Mouse (Mus musculus): Measurements from ENCODE around the gene Dlg2.

The Dlg2 gene

DNA sequence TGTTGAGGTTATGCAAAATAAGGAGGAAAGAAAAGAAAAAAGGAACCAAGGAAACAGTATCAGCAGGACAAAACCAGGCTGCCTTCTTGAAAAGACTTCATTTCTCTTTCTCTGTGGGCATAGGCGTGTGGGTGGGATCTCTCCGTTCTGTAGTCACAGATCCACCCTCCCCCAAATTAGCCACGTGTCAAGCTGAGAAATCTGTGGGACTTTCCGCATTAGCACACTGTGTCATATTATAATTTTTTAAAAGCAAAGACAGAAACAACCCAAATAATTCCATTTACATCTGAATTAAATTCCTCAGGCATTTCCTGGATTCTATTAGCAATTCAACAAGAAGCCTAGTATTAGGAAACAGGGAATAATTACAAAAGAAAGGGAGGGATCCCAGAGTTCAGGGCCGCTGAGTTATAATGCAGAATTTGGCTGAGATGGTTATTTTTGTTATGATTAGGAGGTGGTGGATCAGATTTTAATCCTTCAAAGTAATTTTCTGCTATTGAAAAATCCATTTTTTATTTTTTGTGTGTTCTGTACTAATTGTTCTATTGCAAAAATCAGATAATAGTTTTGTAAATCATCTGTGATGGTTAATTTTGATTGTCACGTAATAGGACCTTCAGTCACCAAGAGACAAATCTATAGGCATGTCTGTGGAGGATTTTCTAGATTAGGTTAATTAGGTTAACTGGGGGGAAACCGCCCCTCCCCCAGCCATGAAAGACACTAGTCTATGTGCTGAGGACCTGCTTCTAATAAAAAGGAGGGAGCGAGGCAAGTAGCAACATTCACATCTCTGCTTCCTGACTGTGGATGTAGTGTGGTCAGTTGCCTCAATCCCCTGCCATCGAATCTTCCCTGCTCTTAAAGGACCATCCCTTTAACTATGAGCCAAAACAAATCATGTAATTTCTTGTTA, 63.3 kb downstream of the Dlg2 start:
- DNase-seq (ENCODE audit: low read depth, low spot score), result no peak

DNA sequence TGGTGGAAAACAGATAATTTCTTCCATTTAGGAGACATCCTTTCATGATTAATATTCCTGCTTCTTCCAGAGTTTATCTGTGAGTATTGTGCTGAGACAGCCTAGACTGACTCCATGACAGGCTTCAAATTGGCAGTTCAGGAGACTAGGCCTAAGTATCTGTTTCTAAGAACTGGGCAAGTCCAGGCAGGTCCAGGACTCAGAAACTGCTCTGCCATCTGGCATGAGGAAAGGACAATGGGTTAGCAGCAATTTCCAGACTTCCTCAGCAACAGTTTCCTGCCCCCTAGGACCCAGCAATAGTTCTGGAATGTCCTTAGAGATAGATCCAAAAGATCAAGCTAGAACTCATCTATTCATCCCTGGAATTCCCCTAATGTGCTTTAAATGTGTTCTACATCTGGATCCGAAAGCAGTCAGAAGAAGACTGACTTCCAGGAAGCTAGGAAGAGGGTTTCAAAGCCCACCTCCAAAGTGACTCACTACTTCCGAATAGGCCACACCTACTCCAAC, 64.4 kb downstream of the Dlg2 start:
- DNase-seq (ENCODE audit: low read depth, low spot score), result no peak

GRCm38 (mm10) chr7:90553399-90553798, 76.9 kb downstream of the Dlg2 start:
- no peak for DNase-seq (ENCODE audit: low read depth, low spot score)

GRCm38 (mm10) chr7:90554421-90554820, 77.9 kb downstream of the Dlg2 start:
- DNase-seq (ENCODE audit: low read depth, low spot score), result no peak

- no peak for DNase-seq (ENCODE audit: low read depth, low spot score)
Measured at GRCm38 (mm10) chr7:90569130-90569529, 92.7 kb downstream of the Dlg2 start.

- DNase-seq (ENCODE audit: low read depth, low spot score), result no peak
Measured at GRCm38 (mm10) chr7:90587795-90588194, 111.3 kb downstream of the Dlg2 start.

- no peak for DNase-seq (ENCODE audit: low read depth, low spot score)
Measured at GRCm38 (mm10) chr7:90588318-90588717, 111.8 kb downstream of the Dlg2 start.

GRCm38 (mm10) chr7:90609764-90610163, 133.3 kb downstream of the Dlg2 start:
- DNase-seq (ENCODE audit: low read depth, low spot score), result no peak

GRCm38 (mm10) chr7:90630546-90630945, 154.1 kb downstream of the Dlg2 start:
- DNase-seq (ENCODE audit: low read depth, low spot score), result no peak

- no peak for DNase-seq (ENCODE audit: low read depth, low spot score)
Measured at GRCm38 (mm10) chr7:90649512-90649911, 173.0 kb downstream of the Dlg2 start.

GRCm38 (mm10) chr7:90651128-90651527, 174.7 kb downstream of the Dlg2 start:
- DNase-seq (ENCODE audit: low read depth, low spot score), result no peak

DNA sequence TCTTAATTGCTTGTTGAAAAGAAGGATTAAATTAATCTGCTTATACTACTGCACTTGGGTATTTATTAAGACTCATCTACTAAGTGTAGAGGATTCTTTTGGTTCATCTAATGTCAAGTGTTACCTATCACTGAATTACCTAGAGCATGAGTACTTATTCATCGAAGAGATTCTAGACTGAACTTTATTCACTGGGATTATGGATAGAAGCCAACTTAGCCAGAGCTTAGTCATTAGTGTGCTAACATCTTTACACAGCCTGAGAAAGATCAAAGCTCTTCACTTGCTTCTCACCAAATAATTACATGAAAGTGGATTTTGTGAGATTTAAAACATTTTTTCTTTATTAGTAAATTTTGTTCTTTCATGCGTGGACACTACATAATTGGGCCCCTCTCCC, 175.1 kb downstream of the Dlg2 start:
- DNase-seq (ENCODE audit: low read depth, low spot score), result no peak

DNA sequence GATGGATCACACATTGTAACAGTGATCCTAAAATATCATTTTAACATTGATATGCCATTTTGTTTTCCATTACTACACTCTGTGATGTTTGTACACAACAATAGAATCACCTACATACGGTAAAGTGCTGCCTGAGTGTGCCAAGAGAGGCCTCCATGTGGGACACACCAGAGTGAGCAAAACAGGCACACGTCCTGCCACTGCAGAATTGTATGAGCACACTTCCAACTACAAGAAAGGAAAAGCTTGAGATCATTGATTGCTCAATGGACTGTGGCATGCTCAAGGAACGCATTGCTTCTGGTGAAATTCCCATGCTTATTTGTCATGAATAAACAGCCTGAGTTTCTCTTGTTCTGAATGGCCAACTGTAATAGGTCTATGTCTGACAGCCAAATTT, 182.1 kb downstream of the Dlg2 start:
- DNase-seq (ENCODE audit: low read depth, low spot score), result no peak

DNA sequence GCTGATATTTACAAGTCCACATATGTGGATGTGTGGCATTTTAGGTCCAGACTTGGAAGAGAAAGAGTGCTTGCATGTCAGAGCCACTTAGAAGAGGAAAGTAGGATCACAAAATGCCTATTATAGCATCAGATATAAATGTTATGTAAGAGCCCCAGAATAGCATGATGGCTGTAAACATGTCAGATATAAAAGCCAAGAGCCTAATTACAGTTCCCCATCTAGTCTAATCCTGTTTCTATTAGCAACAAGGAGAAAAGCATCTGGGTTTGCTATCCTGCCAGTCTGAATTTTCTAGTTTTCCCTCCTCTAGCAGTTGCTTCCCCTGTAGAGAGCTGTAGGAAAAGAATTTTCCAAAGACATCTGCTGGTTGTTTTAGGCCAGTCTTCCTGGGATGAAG, 217.6 kb downstream of the Dlg2 start:
- no peak for DNase-seq (ENCODE audit: low read depth, low spot score)

DNA sequence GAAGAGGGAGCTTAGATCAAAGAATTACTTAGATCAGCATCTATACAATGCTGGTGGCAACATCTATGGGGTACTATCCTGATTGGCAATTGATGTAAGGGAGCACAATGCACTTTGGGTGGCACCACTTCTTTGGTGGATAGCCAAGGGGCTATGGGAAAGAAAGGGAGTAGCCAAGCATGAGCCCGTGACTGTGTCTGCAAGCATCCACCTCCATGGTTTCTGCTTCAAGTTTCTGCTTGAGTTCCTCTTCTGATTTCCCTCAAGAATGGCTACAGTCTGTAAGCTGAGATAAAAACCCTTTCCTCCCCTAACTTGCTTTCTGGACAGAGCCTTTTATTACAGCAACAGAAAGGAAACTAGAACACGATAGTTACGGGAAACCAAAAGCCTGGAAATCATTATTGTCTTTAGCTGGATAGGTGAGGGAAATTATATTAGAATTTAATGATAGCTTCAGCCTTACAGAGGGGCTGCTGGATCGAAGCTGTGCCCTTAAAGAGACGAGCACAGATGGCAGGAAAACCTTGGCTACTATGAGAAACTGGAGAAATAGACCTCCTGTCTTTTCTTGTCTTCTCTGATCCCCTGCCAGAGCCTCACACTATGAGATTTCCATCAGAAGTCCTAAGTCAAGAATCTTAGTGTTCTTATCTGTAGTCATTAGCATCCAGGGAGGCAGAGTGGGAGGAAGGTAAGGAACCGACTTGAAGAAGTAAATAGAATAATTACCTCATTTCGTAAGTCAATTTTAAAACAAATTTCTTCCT, 219.9 kb downstream of the Dlg2 start:
- no peak for DNase-seq (ENCODE audit: low read depth, low spot score)

DNA sequence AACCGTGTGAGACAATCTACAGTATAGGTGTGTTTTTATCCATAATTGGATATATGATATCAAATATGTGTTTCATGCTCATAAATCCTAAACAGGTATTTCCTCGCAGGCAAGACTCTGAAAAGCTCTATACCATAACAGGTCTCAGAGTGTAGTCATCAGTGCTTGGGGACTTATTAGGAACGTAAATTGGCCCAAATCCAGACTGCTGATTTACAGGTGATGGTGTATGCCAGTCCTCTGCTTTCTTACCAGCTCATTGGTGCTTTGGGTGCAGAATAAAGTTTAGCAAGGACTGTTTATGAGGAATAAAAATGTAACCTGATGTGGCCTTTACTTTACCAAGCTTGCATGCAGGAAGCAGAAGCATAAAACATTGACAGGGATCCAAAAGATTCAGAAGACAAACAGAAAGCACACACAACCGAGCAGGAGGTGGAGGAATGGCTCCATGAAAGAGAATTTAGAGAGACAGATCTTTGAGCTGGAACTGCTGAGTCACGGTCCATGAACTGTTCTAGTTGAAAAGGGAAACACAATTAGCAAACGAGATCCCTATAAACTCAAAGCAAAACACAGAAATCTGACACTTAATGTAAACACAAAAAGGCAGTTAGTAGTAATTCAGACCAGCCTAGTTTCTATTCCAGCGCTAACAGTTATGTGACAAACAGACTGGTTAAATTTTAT, 226.8 kb downstream of the Dlg2 start:
- no peak for DNase-seq (ENCODE audit: low read depth, low spot score)

GRCm38 (mm10) chr7:90703951-90704350, 227.5 kb downstream of the Dlg2 start:
- no peak for DNase-seq (ENCODE audit: low read depth, low spot score)

DNA sequence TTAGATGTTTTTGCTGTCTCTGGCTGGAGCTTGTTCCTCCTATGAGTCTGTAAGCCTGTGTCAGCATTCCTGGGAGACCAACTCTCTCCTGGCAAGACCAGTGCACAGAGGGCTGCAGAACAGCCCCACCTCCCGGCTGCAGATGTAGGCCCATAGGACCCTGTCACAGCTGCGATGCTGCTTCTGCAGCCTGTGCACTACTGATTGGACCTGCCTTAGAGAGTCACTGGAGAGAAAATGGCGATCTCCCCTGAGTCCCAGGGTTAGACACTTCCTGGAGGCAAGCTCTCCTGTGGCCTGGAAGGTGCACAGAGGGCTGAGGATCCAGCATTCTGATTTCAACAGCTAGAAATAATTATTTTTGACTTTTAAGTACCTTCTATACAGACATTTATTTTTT, 257.6 kb downstream of the Dlg2 start:
- no peak for DNase-seq (ENCODE audit: low read depth, low spot score)

GRCm38 (mm10) chr7:90736369-90736768, 259.9 kb downstream of the Dlg2 start:
- no peak for DNase-seq (ENCODE audit: low read depth, low spot score)

GRCm38 (mm10) chr7:90748636-90749035, 272.2 kb downstream of the Dlg2 start:
- no peak for DNase-seq (ENCODE audit: low read depth, low spot score)

DNA sequence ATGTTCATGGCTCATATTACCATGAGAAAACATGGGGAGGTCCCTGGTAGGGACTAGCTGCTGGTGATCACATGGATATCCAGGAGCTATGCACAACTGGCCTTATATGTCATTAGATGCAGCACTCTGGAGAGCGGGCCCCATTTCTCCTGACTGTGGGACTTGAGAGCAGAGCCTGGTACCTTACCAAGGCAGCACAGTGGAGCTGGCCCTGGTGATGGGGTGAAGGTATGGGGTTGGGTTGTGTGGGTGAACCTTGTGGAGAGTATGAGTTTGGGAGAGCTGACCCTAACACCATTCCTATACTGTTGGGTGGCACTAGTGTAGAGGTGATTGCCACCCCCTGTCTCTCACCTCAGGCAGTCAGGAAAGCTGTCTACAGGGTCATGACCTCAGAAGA, 311.5 kb downstream of the Dlg2 start:
- no peak for DNase-seq (ENCODE audit: low read depth, low spot score)

GRCm38 (mm10) chr7:90791522-90791921, 315.1 kb downstream of the Dlg2 start:
- DNase-seq (ENCODE audit: low read depth, low spot score), result no peak
